In the genomic region with DNA sequence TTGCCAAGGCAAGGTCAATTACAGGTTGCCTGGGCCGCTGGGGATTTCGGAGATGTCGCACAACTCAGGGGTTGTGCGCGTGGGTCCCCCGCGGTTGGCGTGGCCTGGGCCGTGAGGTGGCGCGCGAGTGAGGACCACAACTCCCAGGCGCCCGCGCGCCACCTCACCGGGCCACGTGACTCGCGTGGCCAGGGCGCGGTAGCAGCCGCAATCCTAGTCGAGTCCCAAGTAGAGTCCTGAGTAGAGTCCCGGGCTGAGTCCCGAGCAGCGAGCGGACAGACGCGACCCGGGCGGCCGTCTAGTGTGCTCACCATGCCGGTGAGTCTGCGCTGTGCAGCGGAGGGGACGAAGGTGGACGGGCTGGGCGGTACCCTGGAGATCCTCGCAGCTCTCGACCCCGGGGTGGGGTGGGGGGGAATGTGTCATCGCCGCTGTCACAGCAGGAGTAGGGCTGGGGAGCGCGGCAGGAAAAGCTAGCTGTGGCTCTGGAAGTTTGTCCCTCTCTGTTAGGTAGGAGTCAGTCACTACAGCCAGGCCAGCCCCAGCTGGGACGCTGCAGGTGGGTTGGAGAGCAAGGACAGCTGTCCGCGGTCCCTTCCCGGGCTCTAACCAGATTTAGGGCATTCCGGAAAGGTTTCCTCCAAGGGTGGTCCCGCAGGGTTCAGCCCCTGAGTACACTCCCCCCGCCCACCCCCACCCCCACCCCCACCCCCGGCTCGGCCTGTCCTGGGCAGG, we compare ENCODE assay signal across 8 mouse cellular contexts. TPM values are rescaled to one million over a fixed set of nuclear protein-coding genes. Genes with fewer than 3 reads are reported as not detected.
A peak's percentile ranks its signal among the peaks of the same experiment; 100 is the strongest.
DNase-seq lines count a peak whose midpoint lies in the region; ATAC-seq lines count a peak whose summit lies in the region.

No protein-coding gene starts in this region.

- peak overlapping the region; percentile 76 for H3K4me2 ChIP-seq in hindbrain, embryonic 13.5 days

- no peaks in the 10 kb centered on the region for H3K9me3 ChIP-seq in hindbrain, embryonic 13.5 days

- peaks cover 6% of the 10 kb centered on the region; the same call in 1 of the 2 replicates for H3K36me3 ChIP-seq in hindbrain, embryonic 13.5 days

- ATAC-seq in hindbrain, embryonic 13.5 days (ENCODE audit: low FRiP score) = peak; percentile 94

- peak overlapping the region; percentile 63 for H3K4me3 ChIP-seq in hindbrain, embryonic 13.5 days

- H3K9ac ChIP-seq in hindbrain, embryonic 13.5 days = peak overlapping the region; percentile 71

- peaks cover 24% of the 10 kb centered on the region for H3K4me1 ChIP-seq in hindbrain, embryonic 13.5 days (replicated peaks)

- DNase-seq in R1 (ENCODE audit: low read depth, low spot score) = peak; percentile 90
- DNase-seq in cerebellum, adult 9-10 months = peak; percentile 78
- peak; percentile 49 to 72 for DNase-seq in frontal cortex, postnatal 14 days (ENCODE audit: low spot score in 2 of 2)
- peak; percentile 71 to 81 for DNase-seq in layer of hippocampus, postnatal 36 days
- DNase-seq in lung, postnatal 25 days (ENCODE audit: low spot score) = peak; percentile 80
- peak; percentile 81 for DNase-seq in retina, embryonic 14.5 days (ENCODE audit: low spot score)
- DNase-seq in thymus, postnatal 4 days = peak; percentile 84

- peak overlapping the region; percentile 69 for H3K27ac ChIP-seq in hindbrain, embryonic 13.5 days

- H3K27me3 ChIP-seq in hindbrain, embryonic 13.5 days = no peaks in the 10 kb centered on the region

- under 1% methylated on average over 54 of the region's 55 CpGs for WGBS in hindbrain, embryonic 13.5 days

RNA-seq across cellular contexts. Expression of a gene that starts 24.1 kb away (rescaled TPM):
- polyA plus RNA-seq in hindbrain, embryonic 13.5 days (2015; fragmentation: Nextera tagmentation; extraction: Ambion mirVana) = 15.2 and 15.3 TPM in 2 replicates
- total RNA-seq in layer of hippocampus, postnatal 36 days (2021) = 10 to 100 TPM in 1 of 2 experiments, 1 to 10 TPM in 1; 9.3 to 10.5 TPM

RNA-seq across cellular contexts. Expression of a gene that starts 55.6 kb away (rescaled TPM):
- polyA plus RNA-seq in hindbrain, embryonic 13.5 days (2015; fragmentation: Nextera tagmentation; extraction: Ambion mirVana) = 25.3 and 29.5 TPM in 2 replicates
- 10 to 100 TPM; 25.4 to 26.1 TPM for total RNA-seq in layer of hippocampus, postnatal 36 days (2021)

Comparison
In these comparisons a context has a peak if more than half of its experiments do, and no peak if none do; other contexts are left out.
1. Peak in every context shown above with its lines: DNase-seq, ATAC-seq, H3K4me3 ChIP-seq and H3K27ac ChIP-seq.